Mouse (Mus musculus) testis, adult 2 months (tissue): ENCODE measurements at regions not wholly inside any gene's neighbourhood (a gene's known extent, or its start where the extent isn't known, plus 50 kb on each side); places are given as distances from the start of the nearest gene placed in this dataset.

ENCODE experiments used
- CTCF ChIP-seq: fragments of 200-500 bp; IDR thresholded peaks from 2 replicates; pipeline ENCODE4 v1.5.1; 2012; ENCODE audit warnings: low read depth, mild to moderate bottlenecking, inconsistent platforms, low read length, moderate library complexity; ENCODE audit not compliant: control insufficient read depth, insufficient read depth, insufficient replicate concordance
- POLR2A ChIP-seq: fragments of 200-500 bp; IDR thresholded peaks from 2 replicates; pipeline ENCODE4 v1.6.1; 2012; ENCODE audit warnings: low read depth, mild to moderate bottlenecking, inconsistent platforms, low read length, moderate library complexity; ENCODE audit not compliant: control insufficient read depth

GRCm38 (mm10) chr1:91636571-91636970 lies 96.2 kb downstream of the Asb1 start:
- TF ChIP-seq POLR2A (no peak), CTCF (no peak)
